Mouse (Mus musculus) neural tube, embryonic 11.5 days (tissue): ENCODE data around the gene Podn. TPM values are rescaled to one million over a fixed set of nuclear protein-coding genes. Genes with fewer than 3 reads are reported as not detected.
A peak's percentile ranks its signal among the peaks of the same experiment; 100 is the strongest.
"Not testable (repeated sequence)": the region's sequence is repeated elsewhere in the genome, so short reads cannot be mapped to it uniquely, and the experiment has no call there.

ENCODE experiments used
- ATAC-seq: fragments of 200-750 bp; cut with Nextera tagmentation; 2 replicates; pipeline ENCODE4 v1.8.0; 2017; ENCODE audit warnings: moderate number of reproducible peaks, mild to moderate bottlenecking, moderate TSS enrichment, moderate library complexity; ENCODE audit not compliant: insufficient read depth, low FRiP score, low TSS enrichment
- DNase-seq: peaks from one replicate; pipeline ENCODE4 v3.0.0-alpha.2; 2015; ENCODE audit warnings: low spot score
- H3K27ac ChIP-seq: fragments of 300-500 bp; sonication (generic); 2 replicates; pipeline ENCODE4 v1.5.1; 2014; ENCODE audit warnings: low read depth, mild to moderate bottlenecking, low read length
- H3K27me3 ChIP-seq: fragments of 300-500 bp; sonication (generic); 2 replicates; pipeline ENCODE4 v1.6.1; 2014; ENCODE audit warnings: mild to moderate bottlenecking, low read length, mixed read lengths; ENCODE audit not compliant: control insufficient read depth, insufficient read depth
- H3K36me3 ChIP-seq: fragments of 300-500 bp; sonication (generic); 2 replicates; pipeline ENCODE4 v1.6.1; 2014; ENCODE audit warnings: mild to moderate bottlenecking, low read length, moderate library complexity, mixed read lengths; ENCODE audit not compliant: control insufficient read depth, insufficient read depth
- H3K4me1 ChIP-seq: fragments of 300-500 bp; sonication (generic); 2 replicates; pipeline ENCODE4 v1.6.1; 2014; ENCODE audit warnings: low read length, mixed read lengths; ENCODE audit not compliant: control insufficient read depth, insufficient read depth
- H3K4me2 ChIP-seq: fragments of 300-500 bp; sonication (generic); 2 replicates; pipeline ENCODE4 v1.6.1; 2014; ENCODE audit warnings: low read depth, mild to moderate bottlenecking, moderate library complexity
- H3K4me3 ChIP-seq: fragments of 300-500 bp; sonication (generic); 2 replicates; pipeline ENCODE4 v1.5.1; 2014; ENCODE audit warnings: low read depth, low read length
- H3K9ac ChIP-seq: fragments of 300-500 bp; sonication (generic); 2 replicates; pipeline ENCODE4 v1.6.1; 2014; ENCODE audit warnings: mild to moderate bottlenecking, low read length
- H3K9me3 ChIP-seq: fragments of 300-500 bp; sonication (generic); 2 replicates; pipeline ENCODE4 v1.6.1; 2016; ENCODE audit warnings: low read length; ENCODE audit not compliant: control insufficient read depth
- WGBS: fragments of 180-500 bp; shearing (Covaris S2); extraction: QIAGEN DNeasy Blood & Tissue Kit; methylation state at CpG from one replicate; pipeline ENCODE4 v1.1.7; 2014; 5-methylcytosine and 5-hydroxymethylcytosine counted together
- polyA plus RNA-seq: library from polyadenylated mRNA; unstranded; fragments of >200 nt; fragmentation: Nextera tagmentation; extraction: Ambion mirVana; gene quantifications from 2 replicates; pipeline ENCODE4 v1.2.1, GENCODE M21; 2014

Gene Podn
- polyA plus RNA-seq, 1 experiment from 2014 or later: 0.36 TPM

DNA sequence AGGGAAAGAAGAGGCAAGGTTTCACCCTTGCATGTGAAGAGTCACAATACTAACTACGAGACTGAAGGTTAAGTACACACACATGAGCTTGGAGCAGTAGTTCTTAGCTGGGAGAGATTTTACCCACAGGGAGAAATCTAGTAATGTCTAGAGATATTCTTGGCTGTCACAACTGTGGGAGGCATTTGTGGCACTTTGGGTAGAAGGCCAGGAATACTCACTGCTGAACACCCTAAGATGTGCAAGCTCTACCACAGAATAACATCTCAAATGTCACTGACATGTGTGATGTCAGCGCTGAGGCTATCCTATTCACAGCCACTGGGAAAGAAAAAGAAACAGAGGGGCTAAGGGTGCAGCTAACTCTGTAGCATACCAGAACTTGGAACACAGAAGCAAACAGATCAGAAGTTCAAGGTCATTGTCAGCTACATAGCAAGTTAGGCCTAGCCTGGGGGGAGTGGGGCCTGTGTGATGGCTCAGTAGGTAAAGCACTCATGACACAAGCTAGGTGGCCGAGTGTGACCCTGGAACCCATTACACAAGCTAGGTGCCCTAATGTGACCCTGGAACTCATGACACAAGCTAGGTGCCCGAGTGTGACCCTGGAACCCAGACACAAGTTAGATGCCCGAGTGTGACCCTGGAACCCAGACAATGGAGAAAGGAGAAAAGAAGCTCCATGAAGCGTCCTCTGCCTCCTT lies 13.1 kb downstream of the Podn start:
- no peak overlapping the region for H3K27ac ChIP-seq
- 77% methylated on average over 6 of the region's 6 CpGs for WGBS
- H3K36me3 ChIP-seq: no peaks in the 10 kb centered on the region
- H3K27me3 ChIP-seq: no peaks in the 10 kb centered on the region
- no peak overlapping the region for H3K4me3 ChIP-seq
- no peak overlapping the region for H3K4me2 ChIP-seq
- no peak overlapping the region for H3K9ac ChIP-seq
- H3K4me1 ChIP-seq: no peaks in the 10 kb centered on the region
- H3K9me3 ChIP-seq: no peaks in the 10 kb centered on the region
- DNase-seq (no peak), ATAC-seq (no peak)

DNA sequence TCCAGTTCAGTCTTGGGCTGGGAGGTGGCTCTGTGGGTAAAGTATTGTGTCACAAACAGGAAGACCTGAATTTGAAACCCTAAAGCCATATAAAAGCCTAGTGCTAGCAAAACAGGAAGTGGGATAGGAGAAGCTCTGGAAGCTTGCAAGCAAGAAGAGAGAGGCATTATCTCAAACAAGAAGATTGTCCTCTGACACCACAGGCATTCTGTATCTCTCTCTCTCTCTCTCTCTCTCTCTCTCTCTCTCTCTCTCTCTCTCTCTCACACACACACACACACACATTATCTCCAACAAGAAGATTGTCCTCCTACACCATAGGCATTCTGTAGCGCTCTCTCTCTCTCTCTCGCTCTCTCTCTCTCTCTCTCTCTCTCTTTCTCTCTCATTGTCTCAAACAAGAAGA lies 13.8 kb downstream of the Podn start:
- no peaks in the 10 kb centered on the region for H3K36me3 ChIP-seq
- no peak overlapping the region for H3K9ac ChIP-seq
- 87% methylated on average over 2 of the region's 2 CpGs for WGBS
- DNase-seq (no peak), ATAC-seq (no peak)
- H3K27me3 ChIP-seq: no peaks in the 10 kb centered on the region
- no peak overlapping the region for H3K4me3 ChIP-seq
- H3K27ac ChIP-seq: no peak overlapping the region
- H3K4me1 ChIP-seq: no peaks in the 10 kb centered on the region
- no peaks in the 10 kb centered on the region for H3K9me3 ChIP-seq
- H3K4me2 ChIP-seq: no peak overlapping the region

DNA sequence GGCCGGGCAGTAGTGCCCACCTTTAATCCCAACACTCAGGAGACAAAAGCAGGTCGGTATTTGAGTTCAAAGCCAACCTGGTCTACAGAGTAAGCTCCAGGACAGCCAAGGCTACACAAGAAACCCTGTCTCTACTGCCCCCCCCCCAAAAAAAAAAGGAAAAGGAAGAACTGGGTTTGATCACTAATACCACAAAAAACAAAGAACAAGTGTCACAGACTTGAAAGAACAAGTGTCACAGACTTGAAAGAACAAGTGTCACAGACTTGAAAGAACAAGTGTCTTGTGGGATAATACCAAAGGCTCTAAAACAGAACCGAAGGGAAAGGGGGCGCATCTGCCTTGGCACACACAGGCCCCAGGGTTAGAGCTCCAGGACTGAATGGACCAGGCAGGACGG lies 15.4 kb downstream of the Podn start:
- H3K4me1 ChIP-seq: no peaks in the 10 kb centered on the region
- ATAC-seq: no peak
- no peak overlapping the region for H3K4me3 ChIP-seq
- no peak overlapping the region for H3K4me2 ChIP-seq
- H3K9ac ChIP-seq: no peak overlapping the region
- H3K36me3 ChIP-seq: no peaks in the 10 kb centered on the region
- no peak for DNase-seq
- no peaks in the 10 kb centered on the region for H3K27me3 ChIP-seq
- whole genome bisulfite sequencing: 71% methylated on average over 5 of the region's 5 CpGs
- H3K27ac ChIP-seq: no peak overlapping the region
- no peaks in the 10 kb centered on the region for H3K9me3 ChIP-seq

DNA sequence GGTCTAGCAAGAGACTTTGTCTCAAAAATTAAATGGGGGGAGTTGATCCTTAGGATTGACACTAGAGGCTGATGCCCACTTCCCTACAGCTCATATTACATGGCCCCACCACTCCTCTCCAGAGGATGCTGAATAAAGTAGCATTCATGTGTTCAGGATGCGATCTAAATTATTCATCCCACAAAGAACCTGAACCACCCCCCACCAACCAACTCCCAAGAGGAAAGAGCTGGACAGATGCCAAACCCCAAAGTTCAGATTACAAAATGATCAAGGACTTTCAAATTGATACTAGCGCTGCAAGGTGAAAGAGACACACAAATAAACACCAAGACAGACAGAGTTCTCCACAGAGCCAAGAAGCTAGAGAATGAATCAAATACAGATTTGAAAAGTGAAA lies 16.5 kb downstream of the Podn start:
- Histone ChIP-seq H3K27ac (no peak overlapping the region), H3K4me3 (no peak overlapping the region), H3K9me3 (no peaks in the 10 kb centered on the region), H3K27me3 (no peaks in the 10 kb centered on the region), H3K4me1 (no peaks in the 10 kb centered on the region), H3K9ac (no peak overlapping the region), H3K36me3 (no peaks in the 10 kb centered on the region), H3K4me2 (no peak overlapping the region)
- 75% methylated on average over 2 of the region's 2 CpGs for WGBS
- peak; percentile 14 for DNase-seq
- ATAC-seq: no peak

DNA sequence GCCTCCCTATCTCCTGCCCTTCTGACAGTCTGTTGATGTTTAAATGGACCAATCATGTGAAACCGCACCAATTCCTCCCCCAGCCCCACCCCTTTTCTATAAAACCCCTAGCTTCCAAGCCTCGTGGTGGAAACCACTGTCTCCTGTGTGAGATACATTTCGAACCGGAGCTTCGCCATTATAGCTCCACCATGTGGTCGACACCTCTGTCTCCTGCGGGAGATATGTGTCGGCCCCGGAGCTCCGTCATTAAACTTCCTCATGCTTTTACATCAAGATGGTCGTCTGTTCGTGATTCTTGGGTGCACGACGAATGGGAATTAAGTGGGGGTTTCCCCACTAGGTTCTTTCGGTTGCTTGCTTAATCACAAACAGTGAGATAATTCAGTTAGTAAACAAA lies 17.1 kb downstream of the Podn start:
- not testable (repeated sequence) for H3K27me3 ChIP-seq, ATAC-seq, H3K36me3 ChIP-seq, H3K27ac ChIP-seq, DNase-seq, H3K9ac ChIP-seq, H3K9me3 ChIP-seq, H3K4me3 ChIP-seq, H3K4me2 ChIP-seq, H3K4me1 ChIP-seq
- WGBS: 88% methylated on average over 15 of the region's 15 CpGs

DNA sequence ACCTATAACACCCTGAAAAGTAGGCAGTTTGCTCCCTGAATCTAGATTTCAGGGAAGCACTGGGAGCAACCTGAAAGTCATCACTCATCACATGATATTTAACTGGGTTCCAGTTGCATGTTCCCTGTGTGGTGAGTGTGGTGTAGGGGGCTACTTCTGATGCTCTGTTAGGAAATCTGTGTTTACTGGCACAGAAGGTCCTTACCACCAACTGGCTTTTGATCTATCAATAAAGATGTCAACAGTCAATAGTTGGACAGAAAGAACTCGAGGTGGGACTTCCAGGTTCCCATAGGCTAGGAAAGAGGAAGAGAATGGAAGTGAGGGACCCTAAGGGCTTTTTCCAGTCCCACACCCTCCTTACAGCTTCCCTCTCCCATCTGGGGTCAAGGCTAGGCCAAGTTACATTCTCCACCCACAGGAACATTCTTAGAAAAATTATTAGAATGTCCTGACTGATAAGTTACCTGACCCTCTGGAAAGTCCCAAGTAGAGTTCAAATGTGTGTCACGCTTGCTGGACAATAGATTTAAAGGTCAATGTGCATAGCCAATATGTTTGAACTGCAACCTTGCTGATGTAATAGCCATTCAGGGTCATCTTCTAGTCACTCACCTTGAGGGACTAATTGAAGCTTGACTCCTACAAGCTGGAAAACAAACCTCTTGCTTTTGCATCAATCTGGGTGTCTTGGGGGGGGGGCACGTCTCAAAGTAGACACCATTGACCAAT lies 18.9 kb downstream of the Podn start:
- Histone ChIP-seq H3K4me1 (no peaks in the 10 kb centered on the region), H3K4me3 (no peak overlapping the region), H3K36me3 (no peaks in the 10 kb centered on the region), H3K4me2 (no peak overlapping the region), H3K9me3 (no peaks in the 10 kb centered on the region), H3K27ac (no peak overlapping the region), H3K27me3 (no peaks in the 10 kb centered on the region), H3K9ac (no peak overlapping the region)
- WGBS: 80% methylated on average over 3 of the region's 3 CpGs
- ATAC-seq (no peak), DNase-seq (no peak)

DNA sequence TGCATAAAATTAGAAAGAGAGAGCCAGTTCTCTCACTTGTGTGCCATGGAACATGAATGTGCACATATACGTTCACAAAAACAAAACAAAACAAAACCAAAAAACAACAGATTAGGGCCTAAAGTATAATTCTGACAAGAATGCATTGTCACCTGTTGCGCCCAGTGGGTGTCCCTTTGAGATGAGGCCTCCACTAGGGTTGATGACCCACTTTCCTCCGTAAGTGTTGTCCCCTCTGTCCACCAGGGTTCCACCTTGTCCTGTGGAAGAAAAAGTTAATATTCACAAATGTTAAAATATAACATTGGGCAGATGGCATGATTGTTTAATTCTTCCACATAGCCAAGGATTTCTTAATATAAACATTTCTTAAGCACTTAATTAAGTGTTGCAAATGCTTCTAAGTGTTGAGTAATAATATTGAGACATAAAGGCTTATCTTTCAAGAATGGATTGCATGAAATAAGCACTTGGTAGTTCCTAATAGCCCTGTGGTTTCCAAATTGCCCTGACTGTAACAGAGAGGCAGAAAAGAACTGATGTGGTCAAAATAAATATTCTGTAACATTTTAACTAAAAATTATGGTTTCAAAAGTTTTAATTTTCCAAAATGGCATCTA lies 21.9 kb downstream of the Podn start:
- no peaks in the 10 kb centered on the region for H3K27me3 ChIP-seq
- H3K4me1 ChIP-seq: 0 out of 2 replicates have a peak, but pooled peaks cover 3% of the 10 kb centered on the region
- no peaks in the 10 kb centered on the region for H3K36me3 ChIP-seq
- 87% methylated on average over 3 of the region's 3 CpGs for WGBS
- H3K27ac ChIP-seq: no peak overlapping the region
- no peak overlapping the region for H3K4me3 ChIP-seq
- H3K4me2 ChIP-seq: no peak overlapping the region
- H3K9ac ChIP-seq: no peak overlapping the region
- no peaks in the 10 kb centered on the region for H3K9me3 ChIP-seq
- DNase-seq (no peak), ATAC-seq (no peak)

DNA sequence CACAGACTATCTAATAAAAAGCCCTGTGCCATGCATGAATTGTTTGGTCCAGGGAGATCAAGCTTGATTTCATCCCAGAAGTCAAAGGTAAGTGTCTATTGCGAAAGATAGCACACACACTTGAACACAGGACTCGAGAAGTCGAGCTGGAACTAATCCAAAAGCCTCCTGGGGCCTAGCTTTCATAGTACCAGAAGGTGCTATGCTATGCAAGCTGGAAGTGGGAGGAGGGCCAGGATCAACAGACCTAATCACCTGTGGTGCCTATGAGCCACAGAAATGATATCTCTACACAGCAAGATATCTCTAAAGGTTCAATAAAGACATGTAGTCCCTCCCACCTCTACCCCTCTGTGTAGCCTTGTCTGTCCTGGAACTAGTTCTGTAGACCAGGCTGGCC lies 24.2 kb downstream of the Podn start:
- Histone ChIP-seq H3K4me3 (no peak overlapping the region), H3K9me3 (no peaks in the 10 kb centered on the region), H3K4me2 (no peak overlapping the region), H3K36me3 (no peaks in the 10 kb centered on the region), H3K9ac (no peak overlapping the region), H3K4me1 (0 out of 2 replicates have a peak, but pooled peaks cover 3% of the 10 kb centered on the region), H3K27me3 (no peaks in the 10 kb centered on the region), H3K27ac (no peak overlapping the region)
- DNase-seq (no peak), ATAC-seq (no peak)
- 97% methylated on average over 3 of the region's 3 CpGs for WGBS
